Comparison of ENCODE assay signal across 9 mouse cellular contexts in the genomic region with DNA sequence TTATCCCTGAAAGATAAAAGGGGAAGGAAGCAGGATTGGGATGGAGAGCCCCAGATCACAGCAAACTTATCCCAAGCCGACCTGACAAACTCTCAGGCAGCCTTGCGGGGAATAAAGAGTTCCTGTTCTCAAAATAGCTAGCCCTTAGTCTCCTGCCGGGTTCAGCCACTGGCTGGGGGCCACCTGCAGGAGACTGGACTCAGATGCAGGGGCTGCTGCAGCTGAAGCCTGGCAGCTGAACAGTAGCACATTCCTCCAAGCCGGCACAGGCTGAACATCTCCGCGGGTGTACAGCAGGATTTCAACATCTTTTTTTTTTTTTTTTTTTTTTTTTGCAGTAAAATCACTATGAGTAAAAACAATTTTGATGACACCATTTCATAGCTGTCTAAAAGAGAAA.
DNase-seq lines count a peak whose midpoint lies in the region; ATAC-seq and TF ChIP-seq lines count a peak whose summit lies in the region.
"Had no signal": no experiment of that assay in that cellular context is flagged by ENCODE, and none has a peak within 500 bp of the region (broad histone marks: within the 10 kb centered on the region; RNA-seq: fewer than 3 reads in every experiment).

No protein-coding gene starts in this region.

- H3K4me1 ChIP-seq in heart, adult 2 months (ENCODE audit: control insufficient read depth, insufficient read depth, low read length) = no peaks in the 10 kb centered on the region
- H3K4me1 ChIP-seq in heart, embryonic 12.5 days (replicated peaks) = 0 out of 2 replicates have a peak, but pooled peaks cover 2% of the 10 kb centered on the region
- H3K4me1 ChIP-seq in heart, embryonic 13.5 days = peaks cover 4% of the 10 kb centered on the region; the same call in 1 of the 2 replicates
- H3K4me1 ChIP-seq: forebrain, embryonic 15.5 days had no signal

- no peak for TF ChIP-seq POLR2A in heart, adult 2 months (IDR thresholded peaks at IDR 0.05; ENCODE audit: insufficient read depth, low read depth, low read length)

- no peak overlapping the region for H3K9ac ChIP-seq in heart, adult 2 months (ENCODE audit: low read depth, low read length)
- H3K9ac ChIP-seq in heart, embryonic 12.5 days = no peak overlapping the region
- no peak overlapping the region for H3K9ac ChIP-seq in heart, embryonic 13.5 days
- H3K9ac ChIP-seq: forebrain, embryonic 15.5 days had no signal

- H3K9me3 ChIP-seq in heart, embryonic 12.5 days (replicated peaks) = no peaks in the 10 kb centered on the region
- H3K9me3 ChIP-seq in heart, embryonic 13.5 days = no peaks in the 10 kb centered on the region
- H3K9me3 ChIP-seq: forebrain, embryonic 15.5 days had no signal

- DNase-seq in heart, adult 2 months = peak; percentile 17 to 35
- DNase-seq in right cerebral cortex, postnatal 10 days (ENCODE audit: low spot score in 2 of 2) = peak; percentile 50 to 66
- DNase-seq in right cerebral cortex, adult 18-20 months = no peak
- no peak for DNase-seq in testis, postnatal 14 days (ENCODE audit: low spot score)
- no peak for DNase-seq in retina, postnatal 1 day
- DNase-seq: right cerebral cortex, postnatal 14 days had no signal

- peak; percentile 12; the same call in 1 of the 2 replicates for TF ChIP-seq CTCF in heart, adult 2 months (IDR thresholded peaks at IDR 0.05)

- WGBS in heart, adult 2 months = 5% methylated on average over 6 of the region's 6 CpGs
- WGBS in heart, embryonic 12.5 days = 22% methylated on average over 6 of the region's 6 CpGs
- WGBS in heart, embryonic 13.5 days = 18% methylated on average over 6 of the region's 6 CpGs

- ATAC-seq in heart, embryonic 12.5 days (ENCODE audit: insufficient number of reproducible peaks, low FRiP score) = no peak
- no peak for ATAC-seq in heart, embryonic 13.5 days (ENCODE audit: extremely low read depth, insufficient number of reproducible peaks, low FRiP score, low TSS enrichment)
- ATAC-seq: forebrain, embryonic 15.5 days had no signal

- no peaks in the 10 kb centered on the region for H3K36me3 ChIP-seq in heart, adult 2 months (ENCODE audit: control insufficient read depth, insufficient read depth, low read length)
- no peaks in the 10 kb centered on the region for H3K36me3 ChIP-seq in heart, embryonic 12.5 days
- no peaks in the 10 kb centered on the region for H3K36me3 ChIP-seq in heart, embryonic 13.5 days
- H3K36me3 ChIP-seq: forebrain, embryonic 15.5 days had no signal

- H3K27ac ChIP-seq in heart, adult 2 months = no peak overlapping the region
- no peak overlapping the region for H3K27ac ChIP-seq in heart, embryonic 12.5 days (ENCODE audit: poor library complexity, severe bottlenecking)
- H3K27ac ChIP-seq in heart, embryonic 13.5 days (replicated peaks) = no peak overlapping the region
- H3K27ac ChIP-seq: forebrain, embryonic 15.5 days had no signal

- H3K4me3 ChIP-seq in heart, adult 2 months = no peak overlapping the region
- no peak overlapping the region for H3K4me3 ChIP-seq in heart, embryonic 12.5 days
- H3K4me3 ChIP-seq in heart, embryonic 13.5 days = no peak overlapping the region
- H3K4me3 ChIP-seq: forebrain, embryonic 15.5 days had no signal

- H3K27me3 ChIP-seq in heart, adult 2 months (ENCODE audit: control insufficient read depth, insufficient read depth, low read length) = no peaks in the 10 kb centered on the region
- H3K27me3 ChIP-seq in heart, embryonic 12.5 days (replicated peaks) = no peaks in the 10 kb centered on the region; the same call in 1 of the 2 replicates
- 0 out of 2 replicates have a peak, but pooled peaks cover 14% of the 10 kb centered on the region for H3K27me3 ChIP-seq in heart, embryonic 13.5 days (replicated peaks)
- H3K27me3 ChIP-seq: forebrain, embryonic 15.5 days had no signal

- no peak overlapping the region for H3K4me2 ChIP-seq in heart, embryonic 12.5 days
- H3K4me2 ChIP-seq in heart, embryonic 13.5 days = peak overlapping the region; percentile 18; the same call in 1 of the 2 replicates
- H3K4me2 ChIP-seq: forebrain, embryonic 15.5 days had no signal

- intact Hi-C loops in heart, adult 2 months (cut with DNase I) = no loop called here

- TF ChIP-seq EP300 in heart, adult 2 months (IDR thresholded peaks at IDR 0.05; ENCODE audit: insufficient read depth, low read depth, low read length) = no peak

- H3K79me2 ChIP-seq in heart, adult 2 months (replicated peaks; ENCODE audit: control insufficient read depth, insufficient read depth, low read length) = no peaks in the 10 kb centered on the region

Comparison
In these comparisons a context has a peak if more than half of its experiments do, and no peak if none do; other contexts are left out.
1. DNase-seq: peak in heart, adult 2 months (2 of 2) and right cerebral cortex, postnatal 10 days (2 of 2); none in right cerebral cortex, adult 18-20 months (single experiment), testis, postnatal 14 days (single experiment) and retina, postnatal 1 day (single experiment).